Mouse (Mus musculus) testis, adult 2 months (tissue): ENCODE results near the gene Ppp2r5b.

Experiments
- CTCF ChIP-seq: fragments of 200-500 bp; IDR thresholded peaks from 2 replicates; pipeline ENCODE4 v1.5.1; 2012; ENCODE audit warnings: low read depth, mild to moderate bottlenecking, inconsistent platforms, low read length, moderate library complexity; ENCODE audit not compliant: control insufficient read depth, insufficient read depth, insufficient replicate concordance
- POLR2A ChIP-seq: fragments of 200-500 bp; IDR thresholded peaks from 2 replicates; pipeline ENCODE4 v1.6.1; 2012; ENCODE audit warnings: low read depth, mild to moderate bottlenecking, inconsistent platforms, low read length, moderate library complexity; ENCODE audit not compliant: control insufficient read depth

DNA sequence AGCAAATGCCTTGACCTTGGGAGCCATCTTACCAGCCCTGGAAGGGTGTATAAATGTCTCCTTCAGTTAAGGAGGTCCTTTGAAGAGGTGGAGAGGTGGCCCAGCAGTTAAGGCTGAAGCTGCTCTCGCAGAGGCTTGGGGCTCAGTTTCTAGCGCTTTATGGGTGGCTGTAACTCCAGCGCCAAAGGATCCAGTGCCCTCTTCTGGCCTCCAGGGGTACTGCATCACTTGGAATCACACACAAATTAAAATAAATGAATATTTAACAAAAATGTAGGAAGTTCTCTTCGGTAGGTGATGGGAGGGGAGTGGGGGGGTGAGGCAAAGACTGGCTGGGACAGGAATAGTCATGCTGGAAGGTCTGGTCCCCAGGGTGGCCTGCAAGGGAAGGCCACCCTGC lies 25.3 kb upstream of the Ppp2r5b start:
- no peak for TF ChIP-seq POLR2A
- TF ChIP-seq CTCF: peak; percentile 51; the same call in 1 of the 2 replicates
